Mouse (Mus musculus) E14TG2a.4 (cell line): ENCODE measurements around the gene Zfp982.
"Not testable (repeated sequence)": the region's sequence is repeated elsewhere in the genome, so short reads cannot be mapped to it uniquely, and the experiment has no call there.

Experiments
- CTCF ChIP-seq: conservative IDR thresholded peaks from 2 replicates; pipeline ENCODE4 v1.5.1; 2014; ENCODE audit warnings: low read length
- NANOG ChIP-seq: IDR thresholded peaks from 2 replicates; pipeline ENCODE4 v1.6.1; 2014; ENCODE audit warnings: borderline replicate concordance, low read length, mixed read lengths
- POU5F1 ChIP-seq: IDR thresholded peaks from 2 replicates; pipeline ENCODE4 v1.6.1; 2014; ENCODE audit warnings: low read length, borderline replicate concordance

GRCm38 (mm10) chr4:147498772-147499613, 6.8 kb downstream of the Zfp982 start:
- not testable (repeated sequence) for TF ChIP-seq POU5F1, CTCF, NANOG
